In the genomic region with DNA sequence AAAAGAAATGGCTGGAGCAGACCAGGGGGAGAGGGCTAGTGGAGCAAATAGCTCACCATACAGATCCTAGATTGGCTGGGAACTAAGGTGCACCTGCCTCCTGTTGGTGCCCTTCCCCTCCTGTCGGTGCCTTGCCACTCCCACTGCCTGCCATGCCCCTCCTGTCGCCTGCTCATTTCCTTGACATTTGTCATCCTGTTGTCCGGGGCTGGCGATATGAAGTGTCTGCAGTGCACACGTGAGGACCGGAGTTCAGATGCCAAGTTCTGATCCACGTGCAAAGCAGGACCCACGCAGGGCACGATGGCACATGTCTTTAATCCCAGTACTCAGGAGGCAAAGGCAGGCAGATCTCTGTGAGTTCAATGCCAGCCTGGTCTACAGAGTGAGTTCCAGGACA, we compare ENCODE assay signal across 19 mouse cellular contexts.
"Had no signal": no experiment of that assay in that cellular context is flagged by ENCODE, and none has a peak within 500 bp of the region (broad histone marks: within the 10 kb centered on the region; RNA-seq: fewer than 3 reads in every experiment).

No protein-coding gene starts in this region.

- DNase-seq: kidney, adult 2 months; kidney, postnatal 25 days; layer of hippocampus, postnatal 36 days; liver, embryonic 13.5 days; lung, adult 2 months; lung, postnatal 14 days; lung, postnatal 4 days; midbrain, embryonic 14.5 days; retina, postnatal 1 day; right cerebral cortex, postnatal 25 days; spleen, adult 18-20 months; thymus, adult 18-20 months; thymus, postnatal 4 days had no signal

- H3K4me2 ChIP-seq: liver, embryonic 13.5 days; neural tube, embryonic 13.5 days; stomach, embryonic 15.5 days had no signal

- H3K9me3 ChIP-seq: liver, embryonic 13.5 days; midbrain, embryonic 10.5 days; neural tube, embryonic 13.5 days; stomach, embryonic 15.5 days had no signal

- H3K27me3 ChIP-seq: liver, embryonic 13.5 days; neural tube, embryonic 13.5 days; stomach, embryonic 15.5 days had no signal

- H3K4me3 ChIP-seq: layer of hippocampus, adult 2 months; left cerebral cortex, adult 2 months; liver, embryonic 13.5 days; midbrain, embryonic 10.5 days; neural tube, embryonic 13.5 days; stomach, embryonic 15.5 days had no signal

- H3K27ac ChIP-seq: kidney, postnatal 0 days; layer of hippocampus, adult 2 months; left cerebral cortex, adult 2 months; liver, embryonic 13.5 days; midbrain, embryonic 10.5 days; neural tube, embryonic 13.5 days; stomach, embryonic 15.5 days had no signal

- H3K36me3 ChIP-seq: neural tube, embryonic 13.5 days; stomach, embryonic 15.5 days had no signal

- H3K9ac ChIP-seq: liver, embryonic 13.5 days; neural tube, embryonic 13.5 days; stomach, embryonic 15.5 days had no signal

- H3K4me1 ChIP-seq: stomach, embryonic 15.5 days had no signal
